Mouse (Mus musculus) liver, postnatal 0 days (tissue): Measurements from ENCODE around the gene 1700016H13Rik.

ENCODE experiments used
- CTCF ChIP-seq: sonication (generic); IDR thresholded peaks from 2 replicates; pipeline ENCODE4 v1.5.1; 2016; ENCODE audit warnings: antibody characterized with exemption, low read depth
- EP300 ChIP-seq: IDR thresholded peaks from 2 replicates; pipeline ENCODE4 v1.6.1; 2016; ENCODE audit warnings: antibody characterized with exemption, low read depth, mild to moderate bottlenecking

- TF ChIP-seq CTCF: no peak
- no peak for TF ChIP-seq EP300
Observed at GRCm38 (mm10) chr5:103698577-103698976, 42.8 kb upstream of the 1700016H13Rik start.
